Mouse (Mus musculus): Measurements from ENCODE around the gene Gm10959.

The Gm10959 gene

GRCm38 (mm10) chr3:122877543-122877942 is 41.6 kb downstream of the Gm10959 start:
- TF ChIP-seq CTCF (conservative IDR thresholded peaks at IDR 0.05; ENCODE audit: low read length): no peak
- TF ChIP-seq NANOG (IDR thresholded peaks at IDR 0.05; ENCODE audit: borderline replicate concordance, low read length): no peak
- no peak for TF ChIP-seq POU5F1 (IDR thresholded peaks at IDR 0.05; ENCODE audit: borderline replicate concordance, low read length)
- Histone ChIP-seq H3K9me3 (ENCODE audit: low read length) (no peaks in the 10 kb centered on the region), H3K4me3 (replicated peaks; ENCODE audit: low read length) (no peak overlapping the region), H3K4me1 (replicated peaks; ENCODE audit: low read depth, low read length) (0 out of 2 replicates have a peak, but pooled peaks cover 3% of the 10 kb centered on the region), H3K36me3 (ENCODE audit: insufficient read depth, low read length) (no peaks in the 10 kb centered on the region), H3K27me3 (ENCODE audit: insufficient read depth, low read length) (no peaks in the 10 kb centered on the region)

GRCm38 (mm10) chr3:122876870-122877269 is 42.3 kb downstream of the Gm10959 start:
- Histone ChIP-seq H3K36me3 (ENCODE audit: insufficient read depth, low read length) (no peaks in the 10 kb centered on the region), H3K4me1 (replicated peaks; ENCODE audit: low read depth, low read length) (0 out of 2 replicates have a peak, but pooled peaks cover 3% of the 10 kb centered on the region), H3K9me3 (ENCODE audit: low read length) (no peaks in the 10 kb centered on the region), H3K27me3 (ENCODE audit: insufficient read depth, low read length) (no peaks in the 10 kb centered on the region), H3K4me3 (replicated peaks; ENCODE audit: low read length) (no peak overlapping the region)
- TF ChIP-seq NANOG (IDR thresholded peaks at IDR 0.05; ENCODE audit: borderline replicate concordance, low read length) (no peak), CTCF (conservative IDR thresholded peaks at IDR 0.05; ENCODE audit: low read length) (no peak), POU5F1 (IDR thresholded peaks at IDR 0.05; ENCODE audit: borderline replicate concordance, low read length) (no peak)

GRCm38 (mm10) chr3:122871596-122871995 is 47.6 kb downstream of the Gm10959 start:
- H3K4me3 ChIP-seq (replicated peaks; ENCODE audit: low read length): no peak overlapping the region
- no peaks in the 10 kb centered on the region for H3K4me1 ChIP-seq (replicated peaks; ENCODE audit: low read depth, low read length)
- no peaks in the 10 kb centered on the region for H3K27me3 ChIP-seq (ENCODE audit: insufficient read depth, low read length)
- TF ChIP-seq NANOG (IDR thresholded peaks at IDR 0.05; ENCODE audit: borderline replicate concordance, low read length) (no peak), CTCF (conservative IDR thresholded peaks at IDR 0.05; ENCODE audit: low read length) (no peak), POU5F1 (IDR thresholded peaks at IDR 0.05; ENCODE audit: borderline replicate concordance, low read length) (no peak)
- no peaks in the 10 kb centered on the region for H3K36me3 ChIP-seq (ENCODE audit: insufficient read depth, low read length)
- H3K9me3 ChIP-seq (ENCODE audit: low read length): no peaks in the 10 kb centered on the region

GRCm38 (mm10) chr3:122868270-122868669 is 50.9 kb downstream of the Gm10959 start:
- TF ChIP-seq NANOG (IDR thresholded peaks at IDR 0.05; ENCODE audit: borderline replicate concordance, low read length) (no peak), POU5F1 (IDR thresholded peaks at IDR 0.05; ENCODE audit: borderline replicate concordance, low read length) (no peak), CTCF (conservative IDR thresholded peaks at IDR 0.05; ENCODE audit: low read length) (no peak)
- Histone ChIP-seq H3K36me3 (ENCODE audit: insufficient read depth, low read length) (no peaks in the 10 kb centered on the region), H3K9me3 (ENCODE audit: low read length) (no peaks in the 10 kb centered on the region), H3K4me1 (replicated peaks; ENCODE audit: low read depth, low read length) (no peaks in the 10 kb centered on the region), H3K27me3 (ENCODE audit: insufficient read depth, low read length) (no peaks in the 10 kb centered on the region), H3K4me3 (replicated peaks; ENCODE audit: low read length) (no peak overlapping the region)

GRCm38 (mm10) chr3:122865092-122865491 is 54.1 kb downstream of the Gm10959 start:
- Histone ChIP-seq H3K4me3 (replicated peaks; ENCODE audit: low read length) (no peak overlapping the region), H3K36me3 (ENCODE audit: insufficient read depth, low read length) (no peaks in the 10 kb centered on the region), H3K27me3 (ENCODE audit: insufficient read depth, low read length) (no peaks in the 10 kb centered on the region), H3K9me3 (ENCODE audit: low read length) (no peaks in the 10 kb centered on the region), H3K4me1 (replicated peaks; ENCODE audit: low read depth, low read length) (no peaks in the 10 kb centered on the region)
- TF ChIP-seq NANOG (IDR thresholded peaks at IDR 0.05; ENCODE audit: borderline replicate concordance, low read length): no peak
- no peak for TF ChIP-seq POU5F1 (IDR thresholded peaks at IDR 0.05; ENCODE audit: borderline replicate concordance, low read length)
- no peak for TF ChIP-seq CTCF (conservative IDR thresholded peaks at IDR 0.05; ENCODE audit: low read length)

All from E14TG2a.4 (cell line).